Mouse (Mus musculus) cerebellum, adult 2 months (tissue): ENCODE data around the gene Brd3os.

ENCODE experiments used
- CTCF ChIP-seq: fragments of 200-500 bp; IDR thresholded peaks from 2 replicates; pipeline ENCODE4 v1.5.1; 2011; ENCODE audit warnings: low read depth, mild to moderate bottlenecking, control low read depth, low read length, moderate library complexity, borderline replicate concordance; ENCODE audit not compliant: insufficient read depth
- POLR2A ChIP-seq: fragments of 200-500 bp; IDR thresholded peaks from 2 replicates; pipeline ENCODE4 v1.6.1; 2011; ENCODE audit warnings: low read length, control low read depth, borderline replicate concordance; ENCODE audit not compliant: insufficient read depth

DNA sequence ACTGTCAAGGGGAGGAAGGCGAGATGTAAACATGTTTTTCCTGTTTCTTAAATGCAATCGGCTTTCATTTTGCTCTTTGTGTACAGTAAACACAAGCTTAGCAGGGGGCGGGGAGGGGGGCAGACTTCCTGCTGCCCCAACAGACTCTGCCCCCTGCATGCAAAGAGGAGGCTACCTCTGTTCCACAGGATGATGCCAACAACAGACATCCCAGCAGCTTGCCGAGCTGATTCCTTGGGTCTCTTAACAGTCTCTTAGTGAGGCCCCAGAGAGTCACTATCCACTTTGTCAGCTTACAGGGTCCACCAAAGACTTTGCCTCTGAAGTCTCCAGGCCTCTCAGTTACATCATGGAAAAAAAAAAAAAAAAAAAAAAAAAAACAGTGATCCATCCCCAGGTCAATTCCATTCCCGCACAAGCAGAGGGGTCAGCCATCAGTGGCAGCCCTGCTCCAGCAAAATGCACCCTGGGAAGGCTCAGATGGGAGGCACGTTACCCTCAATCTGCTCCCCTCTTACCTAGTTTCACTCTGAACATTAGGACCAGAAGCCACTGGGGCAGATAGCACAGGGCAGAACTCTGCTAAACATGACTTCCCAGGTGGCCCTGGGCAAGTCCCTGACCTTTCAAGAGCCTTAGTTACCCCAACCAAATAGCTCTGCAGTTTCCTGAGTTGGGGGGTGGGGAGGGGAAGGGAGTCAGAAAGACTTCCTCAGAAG lies 37.6 kb upstream of the Brd3os start:
- no peak for TF ChIP-seq CTCF
- no peak for TF ChIP-seq POLR2A
